Mouse (Mus musculus) intestine, embryonic 14.5 days (tissue): ENCODE results near the gene Nccrp1. TPM values are rescaled to one million over a fixed set of nuclear protein-coding genes. Genes with fewer than 3 reads are reported as not detected.
"Not testable (repeated sequence)": the region's sequence is repeated elsewhere in the genome, so short reads cannot be mapped to it uniquely, and the experiment has no call there.

ENCODE experiments used
- ATAC-seq: fragments of 200-750 bp; cut with Nextera tagmentation; replicated peaks from 2 replicates; pipeline ENCODE4 v1.8.0; 2017; ENCODE audit warnings: low read depth, moderate number of reproducible peaks, moderate TSS enrichment, moderate library complexity; ENCODE audit not compliant: low FRiP score, low TSS enrichment
- DNase-seq: peaks from one replicate; pipeline ENCODE4 v3.0.0-alpha.2; 2018; ENCODE audit warnings: low spot score
- H3K27ac ChIP-seq: fragments of 300-500 bp; sonication (generic); 2 replicates; pipeline ENCODE4 v1.5.1; 2014; ENCODE audit warnings: low read depth, mild to moderate bottlenecking, control low read depth
- H3K27me3 ChIP-seq: fragments of 300-500 bp; sonication (generic); replicated peaks from 2 replicates; pipeline ENCODE4 v1.6.1; 2014; ENCODE audit warnings: low read length, control low read depth; ENCODE audit not compliant: control insufficient read depth, insufficient read depth
- H3K36me3 ChIP-seq: fragments of 300-500 bp; sonication (generic); 2 replicates; pipeline ENCODE4 v1.6.1; 2014; ENCODE audit warnings: low read length, control low read depth; ENCODE audit not compliant: control insufficient read depth, insufficient read depth
- H3K4me1 ChIP-seq: fragments of 300-500 bp; sonication (generic); replicated peaks from 2 replicates; pipeline ENCODE4 v1.6.1; 2014; ENCODE audit warnings: low read length, control low read depth, mixed read lengths; ENCODE audit not compliant: control insufficient read depth, insufficient read depth
- H3K4me2 ChIP-seq: fragments of 300-500 bp; sonication (generic); 2 replicates; pipeline ENCODE4 v1.6.1; 2014; ENCODE audit warnings: low read length
- H3K4me3 ChIP-seq: fragments of 300-500 bp; sonication (generic); 2 replicates; pipeline ENCODE4 v1.5.1; 2014; ENCODE audit warnings: low read depth, low read length, control low read depth, mixed read lengths
- H3K9ac ChIP-seq: fragments of 300-500 bp; sonication (generic); 2 replicates; pipeline ENCODE4 v1.6.1; 2014; ENCODE audit warnings: mild to moderate bottlenecking, low read length
- H3K9me3 ChIP-seq: fragments of 300-500 bp; sonication (generic); 2 replicates; pipeline ENCODE4 v1.6.1; 2016; ENCODE audit warnings: low read length, control low read depth; ENCODE audit not compliant: control insufficient read depth
- WGBS: fragments of 180-500 bp; shearing (Covaris S2); extraction: QIAGEN DNeasy Blood & Tissue Kit; methylation state at CpG from one replicate; pipeline ENCODE4 v1.1.7; 2014; 5-methylcytosine and 5-hydroxymethylcytosine counted together
- microRNA-seq: library from miRNA; unstranded; fragments of <30 nt; microRNA quantifications from one replicate; pipeline ENCODE4, GENCODE M21; 2016
- polyA plus RNA-seq: library from polyadenylated mRNA; unstranded; fragments of >200 nt; fragmentation: Nextera tagmentation; extraction: Ambion mirVana; gene quantifications from 2 replicates; pipeline ENCODE4 v1.2.1, GENCODE M21; 2014

The Nccrp1 gene
- polyA plus RNA-seq, 1 experiment from 2014 or later, result not detected

- DNase-seq, H3K27ac ChIP-seq, H3K4me3 ChIP-seq, H3K27me3 ChIP-seq, H3K4me2 ChIP-seq, ATAC-seq, H3K9me3 ChIP-seq, H3K4me1 ChIP-seq, H3K36me3 ChIP-seq, H3K9ac ChIP-seq: not testable (repeated sequence)
- 75% methylated on average over 5 of the region's 6 CpGs for WGBS
These were observed 24.5 kb downstream of the Nccrp1 start, which contains the start of gene Ifnl3 for GRCm38 (mm10) chr7:28522536-28522935. TSS of gene Ifnl3 (plus strand) at chr7:28522836.

GRCm38 (mm10) chr7:28511441-28511840 lies 35.6 kb downstream of the Nccrp1 start:
- no peaks in the 10 kb centered on the region for H3K36me3 ChIP-seq
- H3K4me2 ChIP-seq, result no peak overlapping the region
- no peak overlapping the region for H3K9ac ChIP-seq
- ATAC-seq (no peak), DNase-seq (no peak)
- no peaks in the 10 kb centered on the region for H3K27me3 ChIP-seq
- H3K27ac ChIP-seq, result no peak overlapping the region
- H3K9me3 ChIP-seq, result no peaks in the 10 kb centered on the region
- no peak overlapping the region for H3K4me3 ChIP-seq
- WGBS, result 60% methylated on average over 8 of the region's 8 CpGs
- H3K4me1 ChIP-seq, result no peaks in the 10 kb centered on the region

- WGBS, result 56% methylated on average over 8 of the region's 8 CpGs
- not testable (repeated sequence) for H3K4me1 ChIP-seq, H3K4me3 ChIP-seq, H3K36me3 ChIP-seq, H3K4me2 ChIP-seq, H3K9me3 ChIP-seq, H3K9ac ChIP-seq, H3K27ac ChIP-seq, H3K27me3 ChIP-seq, DNase-seq, ATAC-seq
These were observed 36.6 kb downstream of the Nccrp1 start, which contains the start of gene Ifnl2 for GRCm38 (mm10) chr7:28510405-28510974. TSS of gene Ifnl2 (minus strand) at chr7:28510455.

- ATAC-seq, result not testable (repeated sequence)
- 20% methylated on average over 1 of the region's 2 CpGs for WGBS
These were observed 37.9 kb downstream of the Nccrp1 start for GRCm38 (mm10) chr7:28509121-28509520.

GRCm38 (mm10) chr7:28505585-28505984 lies 41.5 kb downstream of the Nccrp1 start:
- H3K27me3 ChIP-seq, result no peaks in the 10 kb centered on the region
- no peaks in the 10 kb centered on the region for H3K4me1 ChIP-seq
- H3K9ac ChIP-seq, result no peak overlapping the region
- no peak overlapping the region for H3K4me3 ChIP-seq
- H3K27ac ChIP-seq, result no peak overlapping the region
- DNase-seq (peak; percentile 70), ATAC-seq (no peak)
- no peaks in the 10 kb centered on the region for H3K9me3 ChIP-seq
- no peaks in the 10 kb centered on the region for H3K36me3 ChIP-seq
- H3K4me2 ChIP-seq, result no peak overlapping the region
- WGBS, result 3% methylated on average over 5 of the region's 5 CpGs

More at GRCm38 (mm10) chr7:28509121-28509520, 37.9 kb downstream of the Nccrp1 start:
- H3K27ac ChIP-seq, H3K4me3 ChIP-seq, H3K9me3 ChIP-seq, H3K4me2 ChIP-seq, H3K9ac ChIP-seq, H3K4me1 ChIP-seq, H3K27me3 ChIP-seq, H3K36me3 ChIP-seq, DNase-seq: not testable (repeated sequence)

GRCm38 (mm10) chr7:28495426-28495825 lies 51.6 kb downstream of the Nccrp1 start:
- H3K9me3 ChIP-seq, result no peaks in the 10 kb centered on the region
- no peak overlapping the region for H3K4me3 ChIP-seq
- H3K4me1 ChIP-seq, result no peaks in the 10 kb centered on the region
- no peaks in the 10 kb centered on the region for H3K36me3 ChIP-seq
- H3K9ac ChIP-seq, result no peak overlapping the region
- no peak overlapping the region for H3K27ac ChIP-seq
- DNase-seq (no peak), ATAC-seq (no peak)
- 74% methylated on average over 11 of the region's 11 CpGs for WGBS
- no peak overlapping the region for H3K4me2 ChIP-seq
- H3K27me3 ChIP-seq, result no peaks in the 10 kb centered on the region

Small RNA genes within 50 kb of the gene (microRNA-seq; reads per million reads assigned to microRNA genes)
- 0.59 reads per million for gene Mir7049

Other genes with a start within 250 kb of the Nccrp1 start
- gene Dll3, start 245.0 kb downstream of the Nccrp1 start, polyA plus RNA-seq, result 6.4 and 6.8 TPM in 2 replicates
- gene Timm50, start 235.2 kb downstream of the Nccrp1 start, polyA plus RNA-seq, result 183 and 198 TPM in 2 replicates
- gene Supt5, start 208.5 kb downstream of the Nccrp1 start, polyA plus RNA-seq, result 74.5 and 78.9 TPM in 2 replicates
- gene Rps16, start 196.6 kb downstream of the Nccrp1 start, polyA plus RNA-seq, result 1,380 and 1,495 TPM in 2 replicates
- 54.3 and 68.4 TPM in 2 replicates for gene Plekhg2, start 174.7 kb downstream of the Nccrp1 start, polyA plus RNA-seq
- gene Zfp36, start 167.0 kb downstream of the Nccrp1 start, polyA plus RNA-seq, result 19.0 and 21.9 TPM in 2 replicates
- gene Med29, start 154.5 kb downstream of the Nccrp1 start, polyA plus RNA-seq, result 53.3 and 60.2 TPM in 2 replicates
- 64.4 and 71.6 TPM in 2 replicates for gene Paf1, start 154.3 kb downstream of the Nccrp1 start, polyA plus RNA-seq
- gene Gmfg, start 109.8 kb downstream of the Nccrp1 start, polyA plus RNA-seq, result 12.5 and 16.9 TPM in 2 replicates
- 3.6 and 4.1 TPM in 2 replicates for gene Lrfn1, start 95.3 kb downstream of the Nccrp1 start, polyA plus RNA-seq
- not detected in 2 replicates for gene Ifnl2, start 36.8 kb downstream of the Nccrp1 start, polyA plus RNA-seq
- gene Ifnl3, start 24.4 kb downstream of the Nccrp1 start, polyA plus RNA-seq, result not detected in 2 replicates
- gene Sycn, start 6.4 kb downstream of the Nccrp1 start, polyA plus RNA-seq, result 15.7 and 17.9 TPM in 2 replicates
- gene Samd4b, start 50.9 kb upstream of the Nccrp1 start, polyA plus RNA-seq, result 26.7 and 27.7 TPM in 2 replicates
- 50.2 and 50.8 TPM in 2 replicates for gene Pak4, start 50.9 kb upstream of the Nccrp1 start, polyA plus RNA-seq
- gene Acp7, start 84.1 kb upstream of the Nccrp1 start, polyA plus RNA-seq, result not detected in 2 replicates
- gene Fbxo27, start 145.6 kb upstream of the Nccrp1 start, polyA plus RNA-seq, result 2.8 and 3.8 TPM in 2 replicates
- gene Fbxo17, start 169.6 kb upstream of the Nccrp1 start, polyA plus RNA-seq, result 6.2 and 7.6 TPM in 2 replicates
- gene Mrps12, start 194.6 kb upstream of the Nccrp1 start, polyA plus RNA-seq, result 152 and 157 TPM in 2 replicates
- gene Sars2, start 194.7 kb upstream of the Nccrp1 start, polyA plus RNA-seq, result 27.1 and 30.2 TPM in 2 replicates
- not detected in 2 replicates for gene Ccer2, start 208.9 kb upstream of the Nccrp1 start, polyA plus RNA-seq
- gene Sirt2, start 219.5 kb upstream of the Nccrp1 start, polyA plus RNA-seq, result 56.8 and 60.1 TPM in 2 replicates
- 38.7 and 41.8 TPM in 2 replicates for gene Nfkbib, start 220.3 kb upstream of the Nccrp1 start, polyA plus RNA-seq
- 3.5 and 4.3 TPM in 2 replicates for gene Rinl, start 241.7 kb upstream of the Nccrp1 start, polyA plus RNA-seq